Mouse (Mus musculus): Measurements from ENCODE around the gene Ano8. TPM values are rescaled to one million over a fixed set of nuclear protein-coding genes. Genes with fewer than 3 reads are reported as not detected.

Ano8 gene
- polyA plus RNA-seq (2012; rRNA removed), result 74.5 and 77.0 TPM in 2 replicates

DNA sequence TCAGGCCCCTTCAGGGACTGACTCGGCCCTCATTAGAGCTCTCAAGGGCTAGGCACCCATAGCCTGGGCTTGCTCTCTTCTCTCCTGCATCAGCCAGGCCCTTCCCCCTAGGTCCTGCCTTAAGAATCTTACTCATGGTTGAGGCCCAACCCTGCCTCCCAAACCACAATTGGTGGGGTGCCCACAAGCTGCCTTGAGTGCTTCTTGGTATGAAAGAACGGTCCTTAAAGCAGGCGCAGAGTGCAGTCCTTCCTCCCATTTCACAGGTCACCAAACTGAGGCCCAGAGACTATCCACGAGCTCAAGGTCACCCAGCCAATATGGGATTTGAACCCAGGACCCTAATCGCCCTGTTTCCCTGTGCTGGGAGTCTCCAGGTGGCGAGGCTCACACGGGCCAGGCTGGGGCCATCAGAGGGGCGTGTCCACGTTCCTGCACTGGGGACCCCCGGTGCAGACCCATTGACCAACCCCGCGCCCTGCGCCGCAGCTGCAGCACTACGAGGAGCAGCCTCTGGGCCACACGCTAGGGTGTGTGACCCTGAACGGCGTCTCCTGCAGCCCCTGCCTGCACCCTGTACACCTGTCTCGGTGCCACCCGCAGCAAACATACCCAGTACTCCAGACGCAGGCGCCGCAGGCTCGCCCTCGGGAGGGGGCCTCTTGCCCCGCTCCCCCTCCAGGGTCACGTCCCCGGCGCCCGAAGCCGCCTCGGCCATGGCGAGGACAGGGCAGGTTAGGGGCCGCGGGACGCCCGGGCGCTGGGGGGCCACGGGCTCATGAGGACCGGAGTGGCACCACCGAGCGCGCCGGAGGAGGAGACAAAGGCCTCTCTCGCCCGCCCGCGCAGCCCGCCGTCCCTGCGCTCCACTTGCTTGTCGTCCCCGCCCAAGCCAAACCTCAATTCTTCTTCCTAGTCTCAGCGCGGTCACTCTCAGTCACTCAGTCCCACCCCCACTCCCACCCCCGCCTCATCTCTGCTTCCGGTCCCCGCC is at the start of gene Ano8:
Gene Ano8, minus strand, starts transcription at position 822 of the 994 bp plus-strand sequence.
- peak; percentile 69 to 91 for DNase-seq (ENCODE audit: extremely low spot score in 1 of 2, low spot score in 1 of 2)

DNA sequence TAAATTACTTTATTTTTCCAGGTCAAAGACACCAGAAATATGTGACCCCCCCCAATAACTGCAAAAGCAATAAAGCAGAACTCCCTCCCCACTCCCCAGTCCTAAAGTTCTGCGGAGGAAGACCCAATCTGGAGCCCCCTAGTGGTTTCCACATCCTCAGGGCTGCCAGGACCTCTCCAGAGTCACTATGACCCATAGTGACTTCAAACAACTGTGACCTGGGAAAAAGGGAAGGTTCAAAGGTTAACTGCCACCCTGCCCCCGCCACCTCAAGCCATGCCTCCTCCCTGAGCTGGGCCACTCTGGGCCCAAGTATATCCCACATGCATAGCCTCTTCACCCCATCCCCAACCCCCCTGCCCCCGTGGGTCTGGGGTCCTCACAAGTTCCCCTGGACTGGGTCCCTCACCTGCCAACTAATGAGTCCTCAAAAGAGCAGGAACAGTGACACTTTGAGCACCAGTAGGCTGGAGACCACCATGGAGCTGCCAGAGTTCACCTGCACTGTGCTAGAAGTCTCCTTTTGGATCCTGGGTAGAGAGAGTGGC is 48.6 kb upstream of the Ano8 start:
- no peak for DNase-seq (ENCODE audit: extremely low spot score in 1 of 2, low spot score in 1 of 2)

DNA sequence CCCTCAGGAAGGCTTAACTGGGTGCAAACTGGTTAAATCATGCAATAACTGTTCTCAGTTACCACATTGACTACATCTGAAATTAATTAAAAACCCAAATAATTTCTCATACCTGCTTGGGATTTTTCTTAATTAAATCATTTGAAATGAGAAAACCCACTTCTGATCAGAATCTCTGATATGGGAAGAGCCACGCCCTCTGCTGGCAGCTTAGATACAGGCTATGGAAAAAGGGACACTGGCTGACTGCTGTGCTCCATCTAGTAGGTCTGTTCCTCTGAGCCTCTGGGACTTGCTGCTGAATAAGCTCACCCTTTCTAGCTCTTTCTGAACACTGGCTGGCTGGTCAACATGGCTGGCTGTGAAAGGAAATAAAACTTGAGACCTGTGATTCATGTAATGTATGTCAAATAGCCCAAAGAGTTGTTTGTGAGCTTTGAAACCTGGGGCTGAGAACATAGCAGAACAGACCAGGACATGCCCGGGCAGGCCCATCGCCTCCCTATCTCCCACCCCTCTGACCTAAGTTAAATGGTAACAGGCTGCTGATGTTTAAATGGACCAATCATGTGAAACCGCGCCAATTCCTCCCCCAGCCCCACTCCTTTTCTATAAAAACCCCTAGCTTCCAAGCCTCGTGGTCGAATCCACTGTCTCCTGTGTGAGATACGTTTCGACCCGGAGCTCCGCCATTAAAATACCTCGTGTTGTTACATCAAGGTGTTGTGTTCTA is 45.1 kb upstream of the Ano8 start:
- peak in 1 of 2 experiments; percentile 56 for DNase-seq (ENCODE audit: extremely low spot score in 1 of 2, low spot score in 1 of 2)

DNA sequence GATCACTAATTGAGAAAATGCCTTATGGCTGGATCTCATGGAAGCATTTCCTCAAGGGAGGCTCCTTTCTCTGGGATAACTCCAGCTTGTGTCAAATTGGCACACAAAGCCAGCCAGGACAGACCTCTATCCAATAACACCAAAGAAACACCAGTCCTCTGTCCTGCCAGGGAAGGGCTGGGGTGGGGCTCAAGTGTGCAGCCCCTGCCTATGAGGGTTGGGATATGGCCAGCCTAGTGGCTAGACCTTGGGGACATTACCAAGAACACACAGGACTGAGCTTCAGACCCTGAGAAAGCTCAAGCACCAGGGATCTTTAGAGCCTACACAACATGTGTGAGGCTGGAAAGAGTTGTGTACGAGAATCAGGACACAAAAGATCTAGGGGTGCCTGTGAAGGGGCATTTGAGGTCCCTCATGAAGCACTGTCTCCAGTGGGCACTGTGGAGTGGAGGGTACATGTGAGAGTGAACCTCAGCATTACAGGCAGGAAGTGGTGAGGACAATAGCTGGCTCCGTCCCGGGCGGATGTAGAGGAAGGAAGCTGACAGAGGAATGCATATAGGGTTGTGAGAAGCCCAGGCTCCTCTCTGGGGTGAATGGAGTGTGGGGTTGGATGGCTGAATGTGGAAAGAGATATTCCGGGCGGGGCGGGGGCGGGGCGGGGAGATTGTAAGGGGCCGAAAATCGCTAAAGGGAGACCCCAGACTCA is 42.8 kb upstream of the Ano8 start:
- DNase-seq (ENCODE audit: extremely low spot score in 1 of 2, low spot score in 1 of 2), result no peak

DNA sequence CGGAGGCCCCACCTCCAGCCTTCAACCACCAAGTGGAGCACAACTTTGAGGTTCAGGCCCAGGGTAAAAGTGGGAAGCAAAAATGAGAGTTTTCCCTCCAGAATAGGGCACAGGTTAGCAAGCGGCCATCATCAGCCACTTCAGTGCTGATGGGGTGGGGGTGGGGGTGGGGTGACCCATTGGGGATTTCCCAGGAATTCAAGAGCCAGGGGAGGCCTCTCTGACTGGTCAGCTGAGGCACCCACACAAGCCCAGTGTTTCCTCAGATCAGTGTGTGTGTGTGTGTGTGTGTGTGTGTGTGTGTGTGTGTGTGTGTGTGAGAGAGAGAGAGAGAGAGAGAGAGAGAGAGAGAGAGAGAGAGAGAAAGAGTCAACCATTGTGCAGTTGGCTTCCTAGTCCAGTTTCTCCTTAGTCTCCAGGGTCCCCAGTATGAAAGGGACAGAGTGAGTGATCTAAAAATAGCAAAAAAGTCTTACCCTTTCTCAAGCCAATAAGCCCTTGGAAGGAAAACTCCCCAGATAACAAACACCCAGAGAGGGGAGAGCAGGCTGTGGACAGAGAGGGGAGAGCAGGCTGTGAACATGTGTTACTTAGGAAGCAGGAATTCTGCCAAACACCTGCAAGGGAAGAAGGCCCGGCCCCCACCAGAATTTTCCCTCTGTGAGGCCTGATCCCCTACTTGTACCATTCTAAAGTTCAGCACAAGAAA is 41.6 kb upstream of the Ano8 start:
- no peak for DNase-seq (ENCODE audit: extremely low spot score in 1 of 2, low spot score in 1 of 2)

DNA sequence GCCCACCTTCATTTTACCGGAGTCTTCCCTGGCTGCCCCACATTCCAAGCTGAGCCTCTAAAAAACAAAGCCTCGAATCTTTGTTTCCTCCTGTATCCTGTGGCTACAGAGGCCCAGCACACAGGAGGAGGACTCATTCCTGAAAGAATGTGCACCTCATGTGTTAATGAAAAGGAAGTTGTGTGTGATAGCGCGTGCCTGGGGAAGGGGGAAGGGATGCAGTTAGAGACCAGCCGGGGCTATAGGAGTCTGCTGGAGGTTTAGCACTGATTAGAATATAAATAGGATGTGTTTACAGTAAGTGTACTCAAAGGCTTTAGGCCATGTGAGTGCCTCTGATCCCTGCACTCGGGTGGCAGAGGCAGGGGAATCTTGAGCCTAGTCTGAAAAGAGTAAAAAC is 40.5 kb upstream of the Ano8 start:
- no peak for DNase-seq (ENCODE audit: extremely low spot score in 1 of 2, low spot score in 1 of 2)

DNA sequence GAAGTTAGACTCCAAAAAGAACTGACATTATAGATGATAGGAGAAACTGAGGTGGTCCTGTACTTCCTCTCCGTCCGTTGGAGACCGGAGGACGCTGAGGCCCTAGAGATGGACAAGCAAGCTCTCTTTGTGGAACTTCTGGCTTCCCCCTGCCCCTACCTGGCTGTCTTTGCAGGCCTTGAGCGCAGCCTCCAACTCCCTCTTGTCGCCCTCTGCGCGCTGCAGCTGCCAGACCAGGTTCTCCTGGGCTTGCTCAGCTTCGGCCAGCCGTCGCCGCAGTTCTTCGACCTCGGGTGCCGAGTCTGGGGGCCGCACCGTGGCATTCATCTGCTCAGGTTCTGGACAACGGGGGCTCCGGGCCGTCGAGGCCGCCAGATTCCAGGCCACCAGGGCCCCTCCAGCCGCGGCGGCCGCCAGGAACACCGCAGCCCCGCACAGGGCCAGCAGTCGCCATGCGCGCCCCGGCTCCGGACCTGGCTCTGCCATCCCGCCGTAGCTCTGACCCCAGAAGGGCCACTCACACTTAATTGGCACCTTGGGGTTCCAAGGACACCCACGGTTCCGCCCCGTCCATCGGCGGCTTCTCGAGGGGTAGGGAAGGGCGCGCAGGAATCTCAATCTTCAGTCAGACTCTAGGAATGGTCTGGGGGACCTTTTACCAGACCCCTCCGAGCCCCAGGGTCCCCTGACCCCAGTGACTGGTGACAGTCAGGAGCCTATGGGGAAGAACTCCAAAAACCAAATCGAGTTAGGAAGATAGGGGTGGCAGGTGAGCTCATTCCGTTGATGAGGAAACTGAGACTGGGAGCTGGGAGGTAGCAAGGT is 39.7 kb upstream of the Ano8 start, which contains the start of gene Ccdc194:
Gene Ccdc194, minus strand, starts transcription at position 486 of the 825 bp plus-strand sequence.
- DNase-seq (ENCODE audit: extremely low spot score in 1 of 2, low spot score in 1 of 2), result no peak

DNA sequence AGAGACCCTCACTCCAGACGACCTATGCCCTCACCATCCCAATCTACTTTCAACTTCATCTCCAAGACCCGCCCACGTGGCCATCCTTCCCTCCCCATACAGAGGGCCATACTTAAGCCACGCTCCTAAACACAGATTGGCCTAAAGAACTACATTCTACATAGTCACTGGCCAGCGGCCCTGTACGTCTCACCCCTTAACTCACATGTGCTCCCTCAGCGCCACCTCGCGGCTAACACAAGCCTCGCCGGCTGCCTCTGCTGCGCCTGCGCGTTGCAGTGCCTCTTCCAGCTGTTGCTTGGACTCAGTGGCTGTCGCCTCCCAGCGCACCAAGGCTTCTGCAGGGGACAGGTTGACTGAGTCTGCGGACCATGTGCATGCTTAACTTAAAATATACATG is 35.9 kb upstream of the Ano8 start:
- peak; percentile 81 to 95 for DNase-seq (ENCODE audit: extremely low spot score in 1 of 2, low spot score in 1 of 2)

DNA sequence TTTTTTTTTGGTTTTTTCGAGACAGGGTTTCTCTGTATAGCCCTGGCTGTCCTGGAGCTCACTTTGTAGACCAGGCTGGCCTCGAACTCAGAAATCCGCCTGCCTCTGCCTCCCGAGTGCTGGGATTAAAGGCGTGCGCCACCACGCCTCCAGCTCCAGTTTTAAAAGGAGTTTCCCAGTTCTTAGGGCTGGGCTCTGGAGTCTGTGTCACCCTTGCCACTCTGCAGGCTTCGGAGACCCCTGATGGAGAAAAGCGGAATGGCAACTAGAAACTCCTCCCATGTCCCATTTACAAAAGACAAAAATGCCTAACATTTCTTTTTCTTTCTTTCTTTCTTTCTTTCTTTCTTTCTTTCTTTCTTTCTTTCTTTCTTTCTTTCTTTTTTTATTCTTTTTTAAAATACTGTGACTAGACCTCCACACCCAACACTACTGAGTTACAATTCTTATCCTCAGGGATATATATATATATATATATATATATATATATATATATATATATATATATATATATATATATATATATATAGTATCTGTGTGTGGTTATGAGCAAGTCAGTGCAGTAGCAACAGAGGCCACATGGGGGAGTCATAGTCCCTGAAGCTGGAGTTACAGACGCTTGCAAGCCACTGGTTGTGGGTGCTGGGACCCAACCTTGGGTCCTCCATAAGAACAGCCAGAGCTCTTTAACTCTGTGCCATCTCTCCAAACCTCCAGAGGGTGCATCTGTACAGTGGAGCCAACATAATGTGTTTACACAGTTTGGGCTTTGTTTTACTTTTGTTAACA is 33.5 kb upstream of the Ano8 start:
- DNase-seq (ENCODE audit: extremely low spot score in 1 of 2, low spot score in 1 of 2), result peak in 1 of 2 experiments; percentile 51

DNA sequence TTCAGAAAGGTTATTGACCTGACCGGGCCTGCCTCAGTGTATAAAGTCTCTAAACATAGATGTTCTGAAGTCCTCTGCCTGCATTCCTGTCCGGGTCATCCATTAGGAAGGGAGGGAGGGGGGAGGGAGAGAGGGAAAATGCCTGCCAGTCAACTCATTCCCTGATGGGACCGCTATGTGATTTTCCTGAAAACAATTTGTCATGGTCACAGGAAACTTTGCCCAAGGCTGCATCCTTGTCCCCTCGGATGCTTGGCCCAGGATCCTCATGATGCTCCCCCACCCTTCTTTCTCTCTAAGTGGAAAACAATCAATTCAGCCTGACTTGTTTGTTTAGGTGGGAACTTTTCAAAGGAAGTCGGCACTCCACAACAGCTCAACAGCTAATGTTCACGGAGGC is 31.0 kb upstream of the Ano8 start:
- DNase-seq (ENCODE audit: extremely low spot score in 1 of 2, low spot score in 1 of 2), result no peak

DNA sequence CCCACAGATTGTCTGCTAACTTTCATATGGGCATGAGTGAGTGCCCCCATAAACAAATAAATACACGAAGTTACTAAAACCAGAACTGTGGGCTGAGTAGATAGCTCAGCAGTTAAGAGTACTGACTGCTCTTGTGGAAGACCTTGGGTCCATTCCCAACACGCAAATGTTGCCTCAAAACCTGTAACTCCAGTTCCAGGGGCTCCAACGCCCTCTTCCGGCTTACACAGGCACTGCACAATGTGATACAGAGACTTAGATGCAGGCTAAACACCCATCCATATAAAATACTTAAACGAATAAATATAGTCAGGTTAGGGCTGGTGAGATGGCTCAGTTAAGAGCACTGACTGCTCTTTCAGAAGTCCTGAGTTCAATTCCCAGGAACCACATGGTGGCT is 29.3 kb upstream of the Ano8 start:
- no peak for DNase-seq (ENCODE audit: extremely low spot score in 1 of 2, low spot score in 1 of 2)

DNA sequence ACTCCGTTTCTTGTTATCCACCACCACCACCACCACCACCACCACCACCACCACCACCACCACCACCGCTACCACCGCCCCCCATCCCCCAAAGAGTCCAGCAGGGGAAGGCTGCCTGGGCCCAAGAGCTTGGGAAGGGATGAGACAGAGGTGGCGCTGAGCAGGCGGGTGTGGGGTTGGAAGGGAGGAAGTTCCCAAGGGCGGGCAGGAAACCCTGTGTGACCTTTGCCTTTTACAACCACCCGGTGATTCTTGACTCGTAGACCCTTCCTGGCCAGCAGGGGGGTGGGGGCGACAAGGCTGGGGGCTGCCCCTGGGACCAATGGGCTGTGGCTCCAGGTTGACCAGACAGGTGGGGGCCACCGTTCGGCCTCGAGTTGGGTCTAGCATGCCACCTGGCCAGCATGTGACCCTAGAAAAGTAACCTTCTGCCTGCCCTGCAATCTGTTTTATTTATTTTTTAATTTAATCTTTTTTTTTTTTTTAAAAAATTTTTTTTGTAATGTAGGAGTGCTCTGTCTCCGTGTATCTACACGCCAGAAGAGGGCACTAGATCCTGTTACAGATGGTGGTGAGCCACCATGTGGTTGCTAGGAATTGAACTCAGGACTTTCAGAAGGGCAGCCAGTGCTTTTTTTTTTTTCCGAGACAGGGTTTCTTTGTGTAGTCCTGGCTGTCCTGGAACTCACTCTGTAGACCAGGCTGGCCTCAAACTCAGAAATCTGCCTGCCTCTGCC is 27.4 kb upstream of the Ano8 start:
- DNase-seq (ENCODE audit: extremely low spot score in 1 of 2, low spot score in 1 of 2), result no peak

DNA sequence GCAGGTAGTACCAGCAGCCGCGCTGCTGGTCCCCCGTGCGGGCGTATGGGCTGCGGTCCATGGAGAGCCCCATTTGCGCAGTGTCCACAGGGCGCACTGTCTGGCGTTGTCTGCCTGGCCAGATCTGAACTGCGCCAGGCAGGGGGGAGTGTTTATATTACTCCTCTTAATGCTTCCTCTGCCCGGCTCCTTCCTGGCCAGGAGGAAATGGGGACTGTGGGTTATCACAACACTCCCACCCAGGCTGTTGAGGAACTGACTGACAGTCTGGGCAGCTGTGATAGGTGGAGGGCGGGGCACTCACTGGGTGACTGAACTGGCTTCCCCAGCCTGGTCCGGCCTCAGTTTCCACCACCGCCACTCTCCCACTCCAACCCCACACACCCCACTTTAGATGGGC is 25.9 kb upstream of the Ano8 start, which contains the start of gene Plvap:
Gene Plvap, minus strand, starts transcription at position 109 of the 400 bp plus-strand sequence.
- no peak for DNase-seq (ENCODE audit: extremely low spot score in 1 of 2, low spot score in 1 of 2)

DNA sequence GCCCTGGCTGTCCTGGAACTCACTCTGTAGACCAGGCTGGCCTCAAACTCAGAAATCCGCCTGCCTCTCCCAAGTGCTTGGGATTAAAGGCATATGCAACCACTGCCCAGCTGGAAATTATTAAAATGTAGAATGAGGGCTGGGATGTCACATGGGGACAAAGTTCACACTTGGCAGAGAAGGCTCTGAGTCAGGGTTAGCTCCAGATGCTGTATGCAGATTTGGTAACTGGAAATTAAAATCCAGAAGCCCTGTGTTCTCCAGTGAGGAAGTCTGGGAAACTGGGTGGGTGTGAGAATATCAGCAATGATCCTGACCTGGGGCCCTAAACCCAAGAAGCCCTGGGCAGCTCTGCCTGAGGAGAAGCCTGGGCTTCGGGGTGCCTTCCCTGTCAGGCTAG is 23.6 kb upstream of the Ano8 start:
- DNase-seq (ENCODE audit: extremely low spot score in 1 of 2, low spot score in 1 of 2), result no peak

DNA sequence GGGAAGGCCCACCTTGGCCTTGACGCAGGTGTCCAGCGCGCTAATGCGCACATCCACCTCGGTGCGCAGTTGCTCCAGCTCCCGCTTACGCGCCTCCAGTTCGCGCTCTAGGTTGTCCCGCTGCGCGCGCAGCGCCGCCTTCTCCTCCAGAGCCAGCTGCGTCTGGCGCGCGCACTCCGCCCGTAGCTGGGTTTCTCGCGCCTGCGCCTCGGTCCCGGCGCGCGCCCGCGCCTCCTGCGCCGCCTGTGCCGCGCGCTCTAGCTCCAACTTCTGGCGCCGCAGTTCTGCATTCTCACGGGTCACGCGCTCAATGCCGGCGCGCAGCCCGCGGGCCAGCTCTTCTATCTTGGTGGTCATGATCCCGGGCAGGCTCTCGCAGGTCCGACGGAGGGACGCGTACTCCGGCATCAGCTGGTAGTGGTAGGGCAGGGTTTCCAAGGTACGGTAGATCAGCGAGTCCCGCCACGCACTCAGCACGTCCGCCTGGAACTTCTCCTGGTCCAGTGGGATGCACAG is 21.9 kb upstream of the Ano8 start:
- DNase-seq (ENCODE audit: extremely low spot score in 1 of 2, low spot score in 1 of 2), result peak; percentile 60 to 86

DNA sequence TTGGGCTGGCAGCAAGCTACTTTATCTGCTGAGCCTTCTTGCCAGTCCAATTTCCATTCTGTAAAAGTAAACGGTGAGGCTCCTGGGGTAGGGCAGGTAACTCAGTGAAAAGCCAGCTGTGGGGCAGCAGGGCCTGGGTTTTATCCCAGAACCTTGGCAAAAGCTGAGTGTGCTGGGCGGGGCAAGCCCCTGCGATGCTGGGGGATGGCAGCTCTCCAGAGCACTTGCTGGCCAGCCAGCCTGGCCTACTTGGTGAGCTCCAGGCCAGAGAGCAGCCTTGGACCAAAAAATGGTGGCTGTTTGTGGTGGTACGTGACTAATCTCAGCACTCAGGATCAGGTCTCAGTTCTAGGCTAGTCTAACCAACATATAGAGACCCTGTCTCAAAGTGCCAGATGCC is 20.2 kb upstream of the Ano8 start:
- DNase-seq (ENCODE audit: extremely low spot score in 1 of 2, low spot score in 1 of 2), result no peak

DNA sequence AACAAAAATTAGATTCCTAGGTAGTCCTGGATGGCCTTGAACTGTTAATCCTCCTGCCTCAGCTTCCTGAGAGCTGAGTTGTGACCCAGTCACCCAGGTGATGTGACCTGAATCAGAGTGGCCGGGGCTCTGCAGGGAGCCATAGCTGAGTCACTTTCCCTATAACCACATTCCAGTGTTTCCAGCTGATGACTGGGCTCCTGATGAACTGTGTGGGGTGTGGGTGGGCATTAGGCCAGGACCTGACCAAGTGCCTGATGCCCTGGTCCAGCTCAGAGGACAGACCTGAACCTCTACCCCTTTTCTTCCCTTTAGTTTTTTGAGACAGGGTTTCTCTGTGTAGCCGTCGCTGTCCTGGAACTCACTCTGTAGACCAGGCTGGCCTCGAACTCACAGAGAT is 19.6 kb upstream of the Ano8 start:
- DNase-seq (ENCODE audit: extremely low spot score in 1 of 2, low spot score in 1 of 2), result no peak
